Mouse (Mus musculus) frontal cortex, postnatal 36 days (tissue): ENCODE measurements around the gene Gmds.

ENCODE experiments used
- DNase-seq, 2 experiments: peaks; one replicate each; pipeline ENCODE4 v3.0.0; 2022; ENCODE audit warnings: low spot score in 2 of 2

The Gmds gene

GRCm38 (mm10) chr13:32338513-32339365 lies at the start of gene Gmds:
TSS of gene Gmds (minus strand) at chr13:32338740.
- peak; percentile 86 to 92 for DNase-seq

GRCm38 (mm10) chr13:32385421-32386092 lies 47.0 kb upstream of the Gmds start:
- no peak for DNase-seq

- no peak for DNase-seq
Observed at GRCm38 (mm10) chr13:32382227-32383010, 43.9 kb upstream of the Gmds start.

GRCm38 (mm10) chr13:32378634-32379033 lies 40.1 kb upstream of the Gmds start:
- no peak for DNase-seq

- DNase-seq = no peak
Observed at GRCm38 (mm10) chr13:32372531-32372883, 34.0 kb upstream of the Gmds start.

- no peak for DNase-seq
Observed at GRCm38 (mm10) chr13:32371874-32372530, 33.5 kb upstream of the Gmds start.

- DNase-seq = peak in 1 of 2 experiments; percentile 4
Observed at GRCm38 (mm10) chr13:32370751-32371150, 32.2 kb upstream of the Gmds start.

- no peak for DNase-seq
Observed at GRCm38 (mm10) chr13:32370135-32370534, 31.6 kb upstream of the Gmds start.

- no peak for DNase-seq
Observed at GRCm38 (mm10) chr13:32337735-32338512, 616 bp downstream of the Gmds start.

GRCm38 (mm10) chr13:32318309-32318708 lies 20.2 kb downstream of the Gmds start:
- no peak for DNase-seq

- no peak for DNase-seq
Observed at GRCm38 (mm10) chr13:32317354-32317753, 21.2 kb downstream of the Gmds start.

- peak; percentile 10 to 47 for DNase-seq
Observed at GRCm38 (mm10) chr13:32312663-32313062, 25.9 kb downstream of the Gmds start.

- no peak for DNase-seq
Observed at GRCm38 (mm10) chr13:32311476-32311875, 27.1 kb downstream of the Gmds start.

GRCm38 (mm10) chr13:32298456-32298855 lies 40.1 kb downstream of the Gmds start:
- no peak for DNase-seq

GRCm38 (mm10) chr13:32297398-32297797 lies 41.1 kb downstream of the Gmds start:
- peak; percentile 24 to 55 for DNase-seq

GRCm38 (mm10) chr13:32294416-32295195 lies 43.9 kb downstream of the Gmds start:
- no peak for DNase-seq

- DNase-seq = no peak
Observed at GRCm38 (mm10) chr13:32272937-32273496, 65.5 kb downstream of the Gmds start.

- DNase-seq = no peak
Observed at GRCm38 (mm10) chr13:32269757-32270156, 68.8 kb downstream of the Gmds start.

- no peak for DNase-seq
Observed at GRCm38 (mm10) chr13:32269261-32269660, 69.3 kb downstream of the Gmds start.

- no peak for DNase-seq
Observed at GRCm38 (mm10) chr13:32268284-32268683, 70.3 kb downstream of the Gmds start.
